Mouse (Mus musculus): ENCODE measurements around the gene Trim62. TPM values are rescaled to one million over a fixed set of nuclear protein-coding genes. Genes with fewer than 3 reads are reported as not detected.
A peak's percentile ranks its signal among the peaks of the same experiment; 100 is the strongest.

Gene Trim62
- polyA plus RNA-seq, 1 experiment from 2014 or later = 20.6 TPM

GRCm38 (mm10) chr4:128888436-128888990, 5.1 kb downstream of the Trim62 start:
- Histone ChIP-seq H3K27me3 (ENCODE audit: control insufficient read depth, insufficient read depth, low read length) (no peaks in the 10 kb centered on the region), H3K4me3 (ENCODE audit: low read depth, low read length) (no peak overlapping the region), H3K36me3 (ENCODE audit: control insufficient read depth, insufficient read depth, low read length) (no peaks in the 10 kb centered on the region), H3K9me3 (ENCODE audit: control insufficient read depth, low read length) (no peaks in the 10 kb centered on the region), H3K4me1 (ENCODE audit: control insufficient read depth, insufficient read depth, low read length) (peaks cover 12% of the 10 kb centered on the region), H3K9ac (ENCODE audit: low read length) (no peak overlapping the region), H3K4me2 (ENCODE audit: low read depth) (no peak overlapping the region), H3K27ac (ENCODE audit: low read depth, low read length) (no peak overlapping the region)
- DNase-seq (ENCODE audit: low spot score) (no peak), ATAC-seq (ENCODE audit: insufficient read depth, low FRiP score, low TSS enrichment) (no peak)
- WGBS = 84% methylated on average over 6 of the region's 6 CpGs

GRCm38 (mm10) chr4:128889752-128890630, 6.6 kb downstream of the Trim62 start:
- ATAC-seq (ENCODE audit: insufficient read depth, low FRiP score, low TSS enrichment) (no peak), DNase-seq (ENCODE audit: low spot score) (no peak)
- Histone ChIP-seq H3K27me3 (ENCODE audit: control insufficient read depth, insufficient read depth, low read length) (no peaks in the 10 kb centered on the region), H3K4me3 (ENCODE audit: low read depth, low read length) (no peak overlapping the region), H3K36me3 (ENCODE audit: control insufficient read depth, insufficient read depth, low read length) (no peaks in the 10 kb centered on the region), H3K4me2 (ENCODE audit: low read depth) (no peak overlapping the region), H3K27ac (ENCODE audit: low read depth, low read length) (no peak overlapping the region), H3K9me3 (ENCODE audit: control insufficient read depth, low read length) (no peaks in the 10 kb centered on the region), H3K4me1 (ENCODE audit: control insufficient read depth, insufficient read depth, low read length) (peaks cover 7% of the 10 kb centered on the region; the same call in 1 of the 2 replicates), H3K9ac (ENCODE audit: low read length) (no peak overlapping the region)
- WGBS = 83% methylated on average over 12 of the region's 12 CpGs

GRCm38 (mm10) chr4:128891157-128891556, 7.8 kb downstream of the Trim62 start:
- H3K27me3 ChIP-seq (ENCODE audit: control insufficient read depth, insufficient read depth, low read length) = no peaks in the 10 kb centered on the region
- no peak overlapping the region for H3K9ac ChIP-seq (ENCODE audit: low read length)
- no peaks in the 10 kb centered on the region for H3K9me3 ChIP-seq (ENCODE audit: control insufficient read depth, low read length)
- no peaks in the 10 kb centered on the region for H3K36me3 ChIP-seq (ENCODE audit: control insufficient read depth, insufficient read depth, low read length)
- H3K4me3 ChIP-seq (ENCODE audit: low read depth, low read length) = no peak overlapping the region
- ATAC-seq (ENCODE audit: insufficient read depth, low FRiP score, low TSS enrichment) (no peak), DNase-seq (ENCODE audit: low spot score) (no peak)
- H3K4me1 ChIP-seq (ENCODE audit: control insufficient read depth, insufficient read depth, low read length) = peaks cover 7% of the 10 kb centered on the region; the same call in 1 of the 2 replicates
- H3K27ac ChIP-seq (ENCODE audit: low read depth, low read length) = no peak overlapping the region
- no peak overlapping the region for H3K4me2 ChIP-seq (ENCODE audit: low read depth)
- 31% methylated on average over 1 of the region's 1 CpGs for WGBS

DNA sequence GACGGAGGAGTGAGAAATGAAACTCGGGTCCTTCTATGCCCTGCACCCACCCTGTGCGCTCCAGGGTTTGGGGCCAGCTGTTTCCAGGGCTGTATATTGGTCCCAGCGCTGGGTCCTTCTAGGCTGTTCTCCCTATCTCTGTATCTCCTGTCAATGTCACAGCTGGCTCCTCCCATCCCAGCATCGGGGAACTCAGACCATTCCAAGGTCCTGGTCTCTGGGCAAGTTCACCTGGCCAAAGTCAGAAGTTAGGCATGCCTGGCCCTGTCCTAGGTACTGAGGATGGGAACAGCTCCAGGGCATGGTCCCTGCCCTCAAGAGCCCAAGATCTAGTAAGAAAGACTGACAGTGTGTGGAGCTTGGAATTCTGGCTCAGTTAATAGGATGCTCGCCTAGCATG, 8.4 kb downstream of the Trim62 start:
- H3K4me2 ChIP-seq (ENCODE audit: low read depth) = no peak overlapping the region
- no peak for DNase-seq (ENCODE audit: low spot score)
- H3K4me3 ChIP-seq (ENCODE audit: low read depth, low read length) = no peak overlapping the region
- no peaks in the 10 kb centered on the region for H3K27me3 ChIP-seq (ENCODE audit: control insufficient read depth, insufficient read depth, low read length)
- no peak overlapping the region for H3K9ac ChIP-seq (ENCODE audit: low read length)
- no peaks in the 10 kb centered on the region for H3K36me3 ChIP-seq (ENCODE audit: control insufficient read depth, insufficient read depth, low read length)
- H3K9me3 ChIP-seq (ENCODE audit: control insufficient read depth, low read length) = no peaks in the 10 kb centered on the region
- 86% methylated on average over 6 of the region's 6 CpGs for WGBS
- peaks cover 2% of the 10 kb centered on the region; the same call in 1 of the 2 replicates for H3K4me1 ChIP-seq (ENCODE audit: control insufficient read depth, insufficient read depth, low read length)
- ATAC-seq (ENCODE audit: insufficient read depth, low FRiP score, low TSS enrichment) = no peak
- H3K27ac ChIP-seq (ENCODE audit: low read depth, low read length) = no peak overlapping the region

DNA sequence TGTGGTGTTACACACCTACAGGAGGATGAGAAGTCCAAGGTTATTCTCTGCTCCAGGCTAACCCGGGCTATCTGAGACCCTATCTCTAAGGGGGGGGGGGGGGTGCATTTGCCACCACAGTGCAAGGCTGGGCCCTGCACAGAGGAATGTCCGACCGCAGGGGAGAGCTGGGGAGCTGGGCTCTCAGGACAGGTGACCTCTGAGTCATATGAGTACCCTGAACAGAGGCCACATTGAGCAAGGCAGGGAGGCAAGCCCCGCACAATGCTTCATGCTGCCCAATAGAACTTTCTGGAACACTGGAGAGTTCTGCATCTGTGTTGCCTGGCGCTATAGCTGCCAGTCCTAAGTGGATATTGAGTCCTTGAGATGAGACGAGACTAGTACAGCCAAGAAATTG, 8.8 kb downstream of the Trim62 start:
- no peaks in the 10 kb centered on the region for H3K4me1 ChIP-seq (ENCODE audit: control insufficient read depth, insufficient read depth, low read length)
- WGBS = 82% methylated on average over 6 of the region's 6 CpGs
- no peaks in the 10 kb centered on the region for H3K36me3 ChIP-seq (ENCODE audit: control insufficient read depth, insufficient read depth, low read length)
- ATAC-seq (ENCODE audit: insufficient read depth, low FRiP score, low TSS enrichment) (no peak), DNase-seq (ENCODE audit: low spot score) (no peak)
- no peak overlapping the region for H3K4me3 ChIP-seq (ENCODE audit: low read depth, low read length)
- H3K27ac ChIP-seq (ENCODE audit: low read depth, low read length) = no peak overlapping the region
- H3K9me3 ChIP-seq (ENCODE audit: control insufficient read depth, low read length) = no peaks in the 10 kb centered on the region
- no peak overlapping the region for H3K9ac ChIP-seq (ENCODE audit: low read length)
- H3K4me2 ChIP-seq (ENCODE audit: low read depth) = no peak overlapping the region
- no peaks in the 10 kb centered on the region for H3K27me3 ChIP-seq (ENCODE audit: control insufficient read depth, insufficient read depth, low read length)

DNA sequence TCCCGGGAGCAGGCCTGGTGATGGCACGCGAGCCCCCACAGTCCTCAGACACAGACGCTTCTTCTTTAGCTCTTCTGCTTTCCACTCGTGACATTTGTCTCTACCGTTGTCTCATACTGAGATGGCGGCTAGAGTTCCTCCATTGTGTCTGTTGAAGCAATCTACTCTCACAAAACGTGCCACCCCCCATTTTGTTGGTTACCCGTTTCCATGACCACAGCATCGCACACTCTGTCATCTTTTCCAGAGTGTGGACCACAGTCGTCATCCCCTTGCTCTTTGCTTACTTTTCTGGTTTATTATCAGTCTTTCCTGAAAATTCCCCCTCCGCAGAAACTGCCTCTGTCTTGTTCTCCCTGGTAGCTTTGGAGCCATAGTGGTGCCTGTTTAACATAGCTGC, 10.7 kb downstream of the Trim62 start:
- no peak overlapping the region for H3K9ac ChIP-seq (ENCODE audit: low read length)
- H3K27me3 ChIP-seq (ENCODE audit: control insufficient read depth, insufficient read depth, low read length) = no peaks in the 10 kb centered on the region
- no peak overlapping the region for H3K27ac ChIP-seq (ENCODE audit: low read depth, low read length)
- WGBS = 81% methylated on average over 12 of the region's 12 CpGs
- no peak for ATAC-seq (ENCODE audit: insufficient read depth, low FRiP score, low TSS enrichment)
- DNase-seq (ENCODE audit: low spot score) = no peak
- no peak overlapping the region for H3K4me2 ChIP-seq (ENCODE audit: low read depth)
- no peaks in the 10 kb centered on the region for H3K36me3 ChIP-seq (ENCODE audit: control insufficient read depth, insufficient read depth, low read length)
- H3K4me1 ChIP-seq (ENCODE audit: control insufficient read depth, insufficient read depth, low read length) = peaks cover 5% of the 10 kb centered on the region
- H3K9me3 ChIP-seq (ENCODE audit: control insufficient read depth, low read length) = no peaks in the 10 kb centered on the region
- no peak overlapping the region for H3K4me3 ChIP-seq (ENCODE audit: low read depth, low read length)

DNA sequence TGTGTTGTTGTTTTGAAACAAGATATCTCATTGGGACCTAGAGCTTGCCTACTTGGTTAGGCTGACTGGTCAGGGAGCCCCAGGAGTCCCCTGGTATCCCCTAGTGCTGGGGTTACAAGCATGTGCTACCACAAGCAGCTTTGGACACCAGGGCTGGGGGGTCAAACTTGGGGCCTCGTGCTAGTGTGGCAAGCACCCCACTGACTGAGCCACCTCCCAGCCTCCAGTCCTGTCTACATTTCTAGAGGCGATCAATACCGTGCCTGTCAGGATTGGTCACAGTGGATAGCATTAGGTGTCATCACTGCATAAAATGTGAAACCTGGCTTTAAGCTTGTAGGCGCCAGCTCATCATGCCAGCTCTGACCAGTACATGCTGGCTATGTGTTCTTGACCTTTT, 12.5 kb downstream of the Trim62 start:
- 88% methylated on average over 4 of the region's 4 CpGs for WGBS
- ATAC-seq (ENCODE audit: insufficient read depth, low FRiP score, low TSS enrichment) = no peak
- Histone ChIP-seq H3K27me3 (ENCODE audit: control insufficient read depth, insufficient read depth, low read length) (no peaks in the 10 kb centered on the region), H3K4me3 (ENCODE audit: low read depth, low read length) (no peak overlapping the region), H3K9ac (ENCODE audit: low read length) (no peak overlapping the region), H3K27ac (ENCODE audit: low read depth, low read length) (no peak overlapping the region), H3K9me3 (ENCODE audit: control insufficient read depth, low read length) (no peaks in the 10 kb centered on the region), H3K36me3 (ENCODE audit: control insufficient read depth, insufficient read depth, low read length) (no peaks in the 10 kb centered on the region), H3K4me2 (ENCODE audit: low read depth) (no peak overlapping the region), H3K4me1 (ENCODE audit: control insufficient read depth, insufficient read depth, low read length) (peaks cover 19% of the 10 kb centered on the region)
- DNase-seq (ENCODE audit: low spot score) = no peak

- DNase-seq (ENCODE audit: low spot score) (no peak), ATAC-seq (ENCODE audit: insufficient read depth, low FRiP score, low TSS enrichment) (no peak)
- H3K4me3 ChIP-seq (ENCODE audit: low read depth, low read length) = no peak overlapping the region
- peaks cover 19% of the 10 kb centered on the region for H3K4me1 ChIP-seq (ENCODE audit: control insufficient read depth, insufficient read depth, low read length)
- WGBS = 92% methylated on average over 10 of the region's 10 CpGs
- no peaks in the 10 kb centered on the region for H3K36me3 ChIP-seq (ENCODE audit: control insufficient read depth, insufficient read depth, low read length)
- H3K27ac ChIP-seq (ENCODE audit: low read depth, low read length) = no peak overlapping the region
- no peak overlapping the region for H3K4me2 ChIP-seq (ENCODE audit: low read depth)
- H3K9ac ChIP-seq (ENCODE audit: low read length) = no peak overlapping the region
- no peaks in the 10 kb centered on the region for H3K27me3 ChIP-seq (ENCODE audit: control insufficient read depth, insufficient read depth, low read length)
- H3K9me3 ChIP-seq (ENCODE audit: control insufficient read depth, low read length) = no peaks in the 10 kb centered on the region
Measured at GRCm38 (mm10) chr4:128896667-128897066, 13.3 kb downstream of the Trim62 start.

- Histone ChIP-seq H3K4me1 (ENCODE audit: control insufficient read depth, insufficient read depth, low read length) (peaks cover 19% of the 10 kb centered on the region), H3K27ac (ENCODE audit: low read depth, low read length) (peak overlapping the region; percentile 3; the same call in 1 of the 2 replicates), H3K27me3 (ENCODE audit: control insufficient read depth, insufficient read depth, low read length) (no peaks in the 10 kb centered on the region), H3K4me3 (ENCODE audit: low read depth, low read length) (no peak overlapping the region), H3K9ac (ENCODE audit: low read length) (no peak overlapping the region), H3K36me3 (ENCODE audit: control insufficient read depth, insufficient read depth, low read length) (no peaks in the 10 kb centered on the region), H3K4me2 (ENCODE audit: low read depth) (no peak overlapping the region), H3K9me3 (ENCODE audit: control insufficient read depth, low read length) (no peaks in the 10 kb centered on the region)
- WGBS = 16% methylated on average over 7 of the region's 7 CpGs
- no peak for ATAC-seq (ENCODE audit: insufficient read depth, low FRiP score, low TSS enrichment)
- DNase-seq (ENCODE audit: low spot score) = peak; percentile 66
Measured at GRCm38 (mm10) chr4:128897911-128898421, 14.6 kb downstream of the Trim62 start.
